Mouse (Mus musculus) thymus, postnatal 14 days (tissue): ENCODE measurements around the gene Zfp459.
"Not testable (repeated sequence)": the region's sequence is repeated elsewhere in the genome, so short reads cannot be mapped to it uniquely, and the experiment has no call there.

Experiments
- DNase-seq: peaks from one replicate; pipeline ENCODE4 v3.0.0; 2021

The Zfp459 gene

GRCm38 (mm10) chr13:67421207-67421857, at the start of gene Zfp459:
TSS of gene Zfp459 (minus strand) at chr13:67421418.
- peak; percentile 55 for DNase-seq

GRCm38 (mm10) chr13:67469274-67469673, 48.1 kb upstream of the Zfp459 start:
- no peak for DNase-seq

GRCm38 (mm10) chr13:67463506-67464185, 42.4 kb upstream of the Zfp459 start:
- not testable (repeated sequence) for DNase-seq

- no peak for DNase-seq
Measured at GRCm38 (mm10) chr13:67452021-67452309, 30.7 kb upstream of the Zfp459 start.

GRCm38 (mm10) chr13:67451172-67452020, 30.2 kb upstream of the Zfp459 start, which contains the start of gene Zfp874a:
TSS of gene Zfp874a (minus strand) at chr13:67451624.
- DNase-seq, result peak; percentile 91

GRCm38 (mm10) chr13:67437095-67437494, 15.9 kb upstream of the Zfp459 start:
- not testable (repeated sequence) for DNase-seq

- DNase-seq, result no peak
Measured at GRCm38 (mm10) chr13:67428116-67428515, 6.9 kb upstream of the Zfp459 start.

GRCm38 (mm10) chr13:67425699-67426098, 4.5 kb upstream of the Zfp459 start:
- DNase-seq, result not testable (repeated sequence)

- DNase-seq, result not testable (repeated sequence)
Measured at GRCm38 (mm10) chr13:67422532-67422931, 1.3 kb upstream of the Zfp459 start.

- DNase-seq, result no peak
Measured at GRCm38 (mm10) chr13:67420558-67421206, 536 bp downstream of the Zfp459 start.

GRCm38 (mm10) chr13:67416811-67417210, 4.4 kb downstream of the Zfp459 start:
- no peak for DNase-seq

- no peak for DNase-seq
Measured at GRCm38 (mm10) chr13:67415759-67416158, 5.5 kb downstream of the Zfp459 start.

GRCm38 (mm10) chr13:67413634-67414033, 7.6 kb downstream of the Zfp459 start:
- not testable (repeated sequence) for DNase-seq

GRCm38 (mm10) chr13:67399183-67399903, 21.9 kb downstream of the Zfp459 start, which contains the start of gene Zfp429:
TSS of gene Zfp429 (minus strand) at chr13:67399819.
- peak; percentile 78 for DNase-seq

GRCm38 (mm10) chr13:67376255-67376654, 45.0 kb downstream of the Zfp459 start:
- DNase-seq, result not testable (repeated sequence)

- peak; percentile 82 for DNase-seq
Measured at GRCm38 (mm10) chr13:67375050-67375911, 45.9 kb downstream of the Zfp459 start, which contains the start of the genes Gm28041 and Zfp456. TSS of gene Gm28041 (minus strand) at chr13:67375733. TSS of gene Zfp456 (minus strand) at chr13:67375810.

- peak; percentile 89 for DNase-seq
Measured at GRCm38 (mm10) chr13:67360131-67360744, 61.0 kb downstream of the Zfp459 start, which contains the start of the genes Gm28044 and Zfp953. TSS of gene Gm28044 (minus strand) at chr13:67360536. TSS of gene Zfp953 (minus strand) at chr13:67360605.
